Mouse (Mus musculus) embryonic fibroblast, embryonic 13.5 days (primary cell): Measurements from ENCODE around the gene Thegl.
"Not testable (repeated sequence)": the region's sequence is repeated elsewhere in the genome, so short reads cannot be mapped to it uniquely, and the experiment has no call there.

ENCODE experiments used
- CTCF ChIP-seq: IDR thresholded peaks from 2 replicates; pipeline ENCODE4 v1.5.1; 2011; ENCODE audit warnings: mild to moderate bottlenecking, control low read depth, low read length, moderate library complexity, borderline replicate concordance; ENCODE audit not compliant: insufficient read depth
- POLR2A ChIP-seq: IDR thresholded peaks from 2 replicates; pipeline ENCODE4 v1.6.1; 2011; ENCODE audit warnings: low read depth, mild to moderate bottlenecking, control low read depth, low read length, moderate library complexity

DNA sequence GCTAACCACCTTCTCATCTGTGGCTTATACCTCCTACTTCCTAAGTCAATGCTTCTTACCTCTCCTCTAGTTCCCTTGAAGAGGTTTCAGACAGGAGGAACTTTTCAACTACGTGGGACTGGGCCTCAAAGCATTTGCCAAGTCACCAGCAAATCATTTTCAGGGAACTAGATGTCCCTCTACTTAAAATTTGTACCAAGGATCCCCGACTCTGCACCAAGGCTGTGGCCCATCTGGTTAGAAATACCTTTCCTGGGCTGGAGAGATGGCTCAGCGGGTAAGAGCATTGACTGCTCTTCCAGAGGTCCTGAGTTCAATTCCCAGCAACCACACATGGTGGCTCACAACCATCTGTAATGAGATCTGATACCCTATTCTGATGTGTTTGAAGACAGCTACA lies 80.4 kb downstream of the Thegl start:
- not testable (repeated sequence) for TF ChIP-seq CTCF, POLR2A
